Mouse (Mus musculus) liver, embryonic 14.5 days (tissue): ENCODE data around the gene Gm17581.
"Not testable (repeated sequence)": the region's sequence is repeated elsewhere in the genome, so short reads cannot be mapped to it uniquely, and the experiment has no call there.

Source experiments
- CTCF ChIP-seq: IDR thresholded peaks from 2 replicates; pipeline ENCODE4 v1.5.1; 2016; ENCODE audit warnings: antibody characterized with exemption, low read depth, control low read depth
- EP300 ChIP-seq: IDR thresholded peaks from 2 replicates; pipeline ENCODE4 v1.6.1; 2016; ENCODE audit warnings: antibody characterized with exemption, low read depth

- TF ChIP-seq CTCF, EP300: not testable (repeated sequence)
Measured at GRCm38 (mm10) chr2:155698443-155698842, 37.2 kb downstream of the Gm17581 start.
